Mouse (Mus musculus): ENCODE results near the gene 6330409D20Rik. TPM values are rescaled to one million over a fixed set of nuclear protein-coding genes. Genes with fewer than 3 reads are reported as not detected.

6330409D20Rik gene
- polyA plus RNA-seq, 1 experiment = not detected

DNA sequence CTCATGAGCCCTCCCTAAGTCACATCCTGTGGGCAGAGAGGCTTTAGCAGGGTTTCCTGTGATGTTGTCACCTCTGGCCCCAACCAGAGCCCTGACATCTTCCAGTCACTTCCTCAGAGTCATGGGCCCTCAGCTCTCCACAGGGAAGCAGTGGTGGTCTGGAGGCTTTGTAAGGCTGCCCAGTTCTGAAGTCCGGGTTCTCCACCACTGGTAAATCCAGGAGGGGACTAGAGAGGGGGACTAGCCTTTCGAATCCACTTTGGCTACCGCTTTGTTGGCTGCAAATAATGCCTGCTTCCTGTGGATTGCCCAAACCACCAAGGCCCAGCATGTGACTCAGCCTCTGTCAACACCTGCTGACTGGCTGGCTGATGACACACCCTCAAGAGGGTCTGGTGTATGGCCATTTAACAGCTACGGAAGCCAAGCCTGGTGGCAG is 25.8 kb downstream of the 6330409D20Rik start:
- H3K27ac ChIP-seq (ENCODE audit: control insufficient read depth, insufficient read depth, low read depth, low read length, poor library complexity) = peak overlapping the region; percentile 94
- H3K4me1 ChIP-seq (ENCODE audit: control insufficient read depth, insufficient read depth, low read length) = peaks cover 17% of the 10 kb centered on the region
- H3K4me3 ChIP-seq (replicated peaks; ENCODE audit: control insufficient read depth, low read depth, low read length) = no peak overlapping the region
- 2% methylated on average over 4 of the region's 4 CpGs for WGBS
- no peak for TF ChIP-seq POLR2A (IDR thresholded peaks at IDR 0.05; ENCODE audit: borderline replicate concordance, control insufficient read depth, low read depth, low read length)
- 0 out of 2 replicates have a peak, but pooled peaks have one; percentile 13 for TF ChIP-seq CTCF (IDR thresholded peaks at IDR 0.05; ENCODE audit: control insufficient read depth, insufficient read depth, low read length)

DNA sequence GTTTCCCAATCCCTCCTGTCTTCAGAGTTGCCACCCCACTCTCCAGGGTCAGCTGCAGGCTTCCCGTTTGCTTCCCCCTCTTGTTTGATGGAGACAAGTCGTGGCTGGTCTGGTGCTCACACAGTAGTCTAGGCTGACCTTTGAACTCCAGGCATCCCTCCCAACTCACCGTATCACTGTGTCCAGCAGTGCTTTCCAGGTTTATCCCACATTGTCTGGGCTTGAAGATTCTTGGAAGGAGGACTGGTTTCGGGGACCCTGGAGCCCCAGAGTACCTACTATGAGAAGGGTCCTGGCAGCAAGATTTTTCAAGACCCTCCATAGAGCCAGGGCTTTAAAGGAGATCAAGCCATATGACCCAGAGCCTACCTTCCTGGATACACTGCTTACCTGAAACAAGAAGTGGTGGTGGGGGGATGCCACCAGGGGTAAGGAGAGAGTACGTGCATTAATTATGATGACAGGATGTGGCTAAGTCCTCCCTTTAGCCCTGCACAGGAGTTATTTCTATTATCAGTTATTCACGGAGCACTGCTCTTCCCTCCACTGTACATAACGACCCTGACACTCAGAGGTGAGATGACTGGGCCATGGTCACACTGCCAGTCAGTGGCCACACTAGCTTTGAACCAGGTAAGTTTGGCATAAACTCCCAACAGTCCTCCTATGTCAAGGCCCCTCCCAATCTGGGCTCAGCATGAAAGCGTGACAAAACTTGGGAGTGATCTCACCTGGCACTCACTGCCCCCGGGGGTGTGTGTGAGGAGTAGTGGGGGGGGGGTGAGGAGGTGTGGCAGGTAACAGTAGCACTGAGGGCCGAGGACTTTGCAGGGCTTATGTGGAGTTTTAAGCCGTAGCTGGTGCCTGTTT is 26.5 kb downstream of the 6330409D20Rik start:
- H3K4me1 ChIP-seq (ENCODE audit: control insufficient read depth, insufficient read depth, low read length) = peaks cover 16% of the 10 kb centered on the region
- WGBS = 22% methylated on average over 11 of the region's 11 CpGs
- H3K4me3 ChIP-seq (replicated peaks; ENCODE audit: control insufficient read depth, low read depth, low read length) = no peak overlapping the region
- TF ChIP-seq CTCF (IDR thresholded peaks at IDR 0.05; ENCODE audit: control insufficient read depth, insufficient read depth, low read length) (no peak), POLR2A (IDR thresholded peaks at IDR 0.05; ENCODE audit: borderline replicate concordance, control insufficient read depth, low read depth, low read length) (no peak)
- H3K27ac ChIP-seq (ENCODE audit: control insufficient read depth, insufficient read depth, low read depth, low read length, poor library complexity) = peak overlapping the region; percentile 94

DNA sequence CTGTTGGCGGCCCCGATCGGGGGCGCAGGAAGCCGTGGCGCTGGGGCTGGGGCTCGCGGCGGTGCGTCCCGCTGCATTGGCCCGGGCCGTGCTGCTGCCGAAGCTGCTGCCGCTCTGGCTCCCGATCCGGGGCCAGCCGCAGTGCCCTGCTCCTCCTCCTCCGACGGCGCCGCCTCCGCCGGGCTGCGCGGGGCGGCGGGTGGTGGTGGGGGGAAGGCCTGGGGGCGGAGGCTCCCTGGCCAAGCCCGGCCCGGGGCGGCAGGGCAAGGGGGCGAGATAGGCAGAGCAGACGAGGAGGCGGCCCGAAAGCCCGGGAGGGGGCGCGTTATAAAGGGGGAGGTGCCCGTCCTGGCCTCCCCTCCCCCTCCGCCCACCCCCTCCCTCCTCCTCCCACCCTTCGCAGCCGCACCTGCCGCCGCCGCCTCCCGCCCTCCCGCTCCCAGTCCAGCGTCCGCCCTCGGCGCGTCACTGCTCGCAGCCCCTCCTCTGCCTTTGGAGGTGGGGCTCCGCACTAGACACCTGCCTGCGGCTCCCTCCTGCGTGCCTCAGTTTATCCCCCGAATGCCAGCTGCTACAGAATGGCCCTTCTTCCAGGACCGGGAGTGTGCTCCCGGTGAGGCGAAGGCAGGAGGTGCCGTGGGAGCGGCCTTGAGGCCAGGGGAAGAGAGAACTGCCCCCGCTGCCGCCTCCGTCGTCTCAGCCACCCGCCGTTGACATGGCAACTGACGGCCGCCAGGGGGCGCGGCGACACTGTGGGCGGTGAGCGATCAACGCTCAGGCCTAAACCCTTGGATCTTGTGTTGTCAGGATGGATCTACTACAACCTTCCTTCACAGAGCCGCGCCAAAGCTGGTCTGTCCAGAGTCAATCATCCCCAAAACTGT is 27.6 kb downstream of the 6330409D20Rik start, which contains the start of gene Cdk9:
Gene Cdk9 (minus strand): TSS at position 143 of the 884 bp plus-strand sequence.
- Histone ChIP-seq H3K27ac (ENCODE audit: control insufficient read depth, insufficient read depth, low read depth, low read length, poor library complexity) (peak within 1 kb of the TSS; percentile 97), H3K4me1 (ENCODE audit: control insufficient read depth, insufficient read depth, low read length) (peaks cover 10% of the 10 kb centered on the region), H3K4me3 (replicated peaks; ENCODE audit: control insufficient read depth, low read depth, low read length) (peak within 1 kb of the TSS; percentile 92)
- under 1% methylated on average over 67 of the region's 79 CpGs for WGBS
- TF ChIP-seq POLR2A (IDR thresholded peaks at IDR 0.05; ENCODE audit: borderline replicate concordance, control insufficient read depth, low read depth, low read length) (peak; percentile 31; the same call in 1 of the 2 replicates), CTCF (IDR thresholded peaks at IDR 0.05; ENCODE audit: control insufficient read depth, insufficient read depth, low read length) (peak; percentile 98)

DNA sequence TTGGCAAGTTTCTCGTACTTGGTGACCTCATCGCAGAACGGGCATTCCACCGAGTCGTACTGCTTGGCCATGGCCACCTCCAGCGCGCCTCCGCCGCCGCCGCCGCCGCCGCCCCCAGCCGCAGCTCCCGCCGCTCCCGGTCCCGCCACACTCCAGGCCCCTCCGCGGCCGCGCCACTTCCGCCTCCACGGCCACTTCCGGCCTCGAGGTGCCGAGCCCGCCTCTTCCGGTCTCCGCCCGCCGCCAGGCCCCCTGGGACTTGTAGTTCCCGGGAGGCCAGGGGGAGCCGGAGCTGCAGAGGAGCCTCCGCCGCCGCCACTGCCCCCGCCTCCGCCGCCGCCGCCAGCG is 28.3 kb downstream of the 6330409D20Rik start:
- Histone ChIP-seq H3K4me1 (ENCODE audit: control insufficient read depth, insufficient read depth, low read length) (peaks cover 10% of the 10 kb centered on the region), H3K4me3 (replicated peaks; ENCODE audit: control insufficient read depth, low read depth, low read length) (peak overlapping the region; percentile 92), H3K27ac (ENCODE audit: control insufficient read depth, insufficient read depth, low read depth, low read length, poor library complexity) (peak overlapping the region; percentile 97)
- TF ChIP-seq POLR2A (IDR thresholded peaks at IDR 0.05; ENCODE audit: borderline replicate concordance, control insufficient read depth, low read depth, low read length) = no peak
- TF ChIP-seq CTCF (IDR thresholded peaks at IDR 0.05; ENCODE audit: control insufficient read depth, insufficient read depth, low read length) = no peak
- WGBS = under 1% methylated on average over 40 of the region's 44 CpGs

DNA sequence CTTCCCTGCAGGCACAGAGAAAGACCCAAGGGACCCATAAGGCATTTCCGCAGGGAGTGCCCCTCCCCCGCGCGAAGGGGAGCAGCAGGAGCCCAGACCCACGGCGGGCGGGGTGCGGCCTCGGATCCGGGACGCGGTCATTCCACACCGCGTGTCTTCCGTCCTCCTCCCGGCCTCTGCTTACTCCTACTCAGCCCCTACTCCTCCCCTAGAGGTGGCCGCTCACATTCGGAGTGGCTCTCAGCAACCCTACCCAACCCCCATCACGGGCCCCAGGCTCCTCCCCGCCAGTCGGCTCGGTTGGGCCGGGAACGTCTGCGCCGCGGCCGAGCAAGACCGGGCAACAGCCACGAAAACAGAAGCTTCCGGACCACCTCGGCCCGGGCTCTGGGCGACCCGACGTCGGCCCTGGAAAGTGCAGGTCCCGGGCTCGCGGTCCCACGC is 28.7 kb downstream of the 6330409D20Rik start:
- Histone ChIP-seq H3K4me1 (ENCODE audit: control insufficient read depth, insufficient read depth, low read length) (peaks cover 10% of the 10 kb centered on the region), H3K4me3 (replicated peaks; ENCODE audit: control insufficient read depth, low read depth, low read length) (peak overlapping the region; percentile 92), H3K27ac (ENCODE audit: control insufficient read depth, insufficient read depth, low read depth, low read length, poor library complexity) (peak overlapping the region; percentile 97)
- 1% methylated on average over 41 of the region's 41 CpGs for WGBS
- TF ChIP-seq CTCF (IDR thresholded peaks at IDR 0.05; ENCODE audit: control insufficient read depth, insufficient read depth, low read length) (no peak), POLR2A (IDR thresholded peaks at IDR 0.05; ENCODE audit: borderline replicate concordance, control insufficient read depth, low read depth, low read length) (no peak)

DNA sequence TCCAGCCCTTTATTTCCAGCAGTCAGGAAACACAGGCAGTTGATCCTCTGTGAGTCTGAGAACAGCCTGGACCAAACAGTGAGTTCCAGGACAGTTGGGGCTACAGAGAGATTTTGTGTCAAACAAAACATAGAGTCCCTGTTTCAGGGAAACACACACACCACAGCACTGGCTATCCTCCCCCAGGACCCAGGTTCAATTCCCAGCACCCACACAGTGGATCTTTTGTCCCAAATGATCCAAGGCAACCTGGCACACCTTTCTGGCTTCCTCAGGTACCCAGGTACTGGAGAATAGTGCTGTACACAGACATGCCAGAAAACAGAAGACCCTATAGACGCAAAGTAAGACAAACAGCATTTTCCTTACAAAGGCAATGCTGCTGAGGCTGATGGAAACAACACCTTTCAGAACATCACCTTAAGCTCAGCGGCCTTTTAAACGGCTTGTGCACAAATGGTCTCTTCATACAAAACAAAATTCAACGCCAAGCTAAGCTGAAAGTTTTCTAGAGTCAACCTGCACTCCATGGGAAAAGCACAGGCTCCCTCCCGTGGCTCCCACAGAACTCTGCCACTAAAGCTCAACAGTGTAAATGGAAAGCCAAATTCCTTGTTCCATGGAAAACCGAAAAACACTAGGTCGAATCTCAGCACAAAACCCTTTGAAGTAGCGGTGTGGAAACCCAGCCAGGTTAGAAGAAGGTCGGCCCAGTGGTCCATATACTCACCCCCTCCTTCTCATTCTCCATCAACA is 29.3 kb downstream of the 6330409D20Rik start:
- Histone ChIP-seq H3K4me3 (replicated peaks; ENCODE audit: control insufficient read depth, low read depth, low read length) (peak overlapping the region; percentile 92), H3K4me1 (ENCODE audit: control insufficient read depth, insufficient read depth, low read length) (peaks cover 7% of the 10 kb centered on the region), H3K27ac (ENCODE audit: control insufficient read depth, insufficient read depth, low read depth, low read length, poor library complexity) (peak overlapping the region; percentile 97)
- TF ChIP-seq POLR2A (IDR thresholded peaks at IDR 0.05; ENCODE audit: borderline replicate concordance, control insufficient read depth, low read depth, low read length) = no peak
- no peak for TF ChIP-seq CTCF (IDR thresholded peaks at IDR 0.05; ENCODE audit: control insufficient read depth, insufficient read depth, low read length)
- 17% methylated on average over 9 of the region's 9 CpGs for WGBS

DNA sequence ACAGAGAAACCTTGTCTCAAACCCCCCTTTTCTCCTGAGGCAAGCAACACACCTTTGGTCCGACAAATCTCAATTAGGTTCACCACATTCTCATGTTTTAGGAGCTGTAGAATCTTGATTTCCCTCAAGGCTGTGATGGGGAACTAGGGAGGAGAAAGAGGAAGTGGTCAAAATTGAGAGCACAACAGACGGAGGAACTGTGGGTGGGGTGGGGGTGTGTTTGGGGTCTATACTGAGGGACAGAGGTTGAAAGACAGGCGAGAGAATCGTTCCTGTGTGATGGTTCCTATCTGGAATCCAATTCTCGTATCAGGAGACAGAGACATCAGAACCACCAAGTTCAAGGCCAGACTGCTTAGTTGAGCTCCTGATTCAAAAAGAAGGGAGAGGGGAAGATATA is 30.4 kb downstream of the 6330409D20Rik start:
- peak overlapping the region; percentile 35 for H3K4me3 ChIP-seq (replicated peaks; ENCODE audit: control insufficient read depth, low read depth, low read length)
- peak overlapping the region; percentile 72 for H3K27ac ChIP-seq (ENCODE audit: control insufficient read depth, insufficient read depth, low read depth, low read length, poor library complexity)
- peaks cover 5% of the 10 kb centered on the region for H3K4me1 ChIP-seq (ENCODE audit: control insufficient read depth, insufficient read depth, low read length)
- WGBS = 10% methylated on average over 5 of the region's 5 CpGs
- no peak for TF ChIP-seq POLR2A (IDR thresholded peaks at IDR 0.05; ENCODE audit: borderline replicate concordance, control insufficient read depth, low read depth, low read length)
- no peak for TF ChIP-seq CTCF (IDR thresholded peaks at IDR 0.05; ENCODE audit: control insufficient read depth, insufficient read depth, low read length)
